Mouse (Mus musculus): ENCODE measurements around the gene H2al1j. TPM values are rescaled to one million over a fixed set of nuclear protein-coding genes. Genes with fewer than 3 reads are reported as not detected.

H2al1j gene
- polyA plus RNA-seq, 1 experiment from 2014 or later: not detected

GRCm38 (mm10) chrX:11365151-11365550 lies 37.5 kb downstream of the H2al1j start:
- Histone ChIP-seq H3K27ac (ENCODE audit: low read depth, low read length) (no peak overlapping the region), H3K4me1 (ENCODE audit: control insufficient read depth, insufficient read depth, low read depth, low read length) (peaks cover 2% of the 10 kb centered on the region), H3K4me2 (ENCODE audit: low read length) (no peak overlapping the region), H3K4me3 (ENCODE audit: low read length) (no peak overlapping the region), H3K27me3 (replicated peaks; ENCODE audit: control insufficient read depth, insufficient read depth, low read length) (no peaks in the 10 kb centered on the region), H3K9me3 (ENCODE audit: control insufficient read depth, low read length) (no peaks in the 10 kb centered on the region), H3K9ac (ENCODE audit: low read depth, low read length) (no peak overlapping the region), H3K36me3 (ENCODE audit: control insufficient read depth, insufficient read depth, low read length) (no peaks in the 10 kb centered on the region)
- peak; percentile 34; the same call in 1 of the 2 replicates for ATAC-seq
- 28% methylated on average over 12 of the region's 12 CpGs for WGBS

Other genes starting within 250 kb of the H2al1j start
- gene H2al1a, start 28.6 kb upstream of the H2al1j start, polyA plus RNA-seq (2015; fragmentation: Nextera tagmentation; extraction: Ambion mirVana): not detected in 2 replicates
- not detected in 2 replicates for gene H2al1b, start 25.4 kb upstream of the H2al1j start, polyA plus RNA-seq (2015; fragmentation: Nextera tagmentation; extraction: Ambion mirVana)
- gene H2al1c, start 22.2 kb upstream of the H2al1j start, polyA plus RNA-seq (2015; fragmentation: Nextera tagmentation; extraction: Ambion mirVana): not detected in 2 replicates
- not detected in 2 replicates for gene H2al1d, start 19.0 kb upstream of the H2al1j start, polyA plus RNA-seq (2015; fragmentation: Nextera tagmentation; extraction: Ambion mirVana)
- not detected in 2 replicates for gene H2al1e, start 15.9 kb upstream of the H2al1j start, polyA plus RNA-seq (2015; fragmentation: Nextera tagmentation; extraction: Ambion mirVana)
- not detected in 2 replicates for gene H2al1f, start 12.7 kb upstream of the H2al1j start, polyA plus RNA-seq (2015; fragmentation: Nextera tagmentation; extraction: Ambion mirVana)
- not detected in 2 replicates for gene H2al1g, start 9.6 kb upstream of the H2al1j start, polyA plus RNA-seq (2015; fragmentation: Nextera tagmentation; extraction: Ambion mirVana)
- not detected in 2 replicates for gene H2al1h, start 6.3 kb upstream of the H2al1j start, polyA plus RNA-seq (2015; fragmentation: Nextera tagmentation; extraction: Ambion mirVana)
- not detected in 2 replicates for gene H2al1i, start 3.2 kb upstream of the H2al1j start, polyA plus RNA-seq (2015; fragmentation: Nextera tagmentation; extraction: Ambion mirVana)

All from hindbrain, embryonic 16.5 days (tissue).